Mouse (Mus musculus): ENCODE data around the gene Zfp442.
"Not testable (repeated sequence)": the region's sequence is repeated elsewhere in the genome, so short reads cannot be mapped to it uniquely, and the experiment has no call there.

DNA sequence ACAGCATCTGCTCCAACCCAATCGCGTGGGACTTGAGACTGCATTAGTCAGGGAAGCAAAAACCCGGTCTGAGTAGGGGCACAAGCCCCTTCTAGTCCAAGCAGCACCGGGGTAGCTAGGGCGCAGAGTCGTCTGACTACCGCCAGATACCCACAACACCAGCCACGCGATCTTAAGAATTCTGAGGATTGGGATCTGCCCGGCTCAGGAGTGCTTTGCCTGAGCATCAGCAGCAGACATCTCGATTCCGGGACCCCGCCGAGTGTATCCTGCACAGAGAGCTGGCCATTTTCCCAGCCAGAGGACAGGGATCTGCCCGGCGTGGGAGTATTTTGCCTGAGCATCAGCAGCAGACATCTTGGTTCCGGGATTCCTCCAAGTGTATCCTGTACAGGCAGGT is 39.1 kb downstream of the Zfp442 start:
- not testable (repeated sequence) for TF ChIP-seq ZC3H11A (IDR thresholded peaks at IDR 0.05; ENCODE audit: borderline replicate concordance, low read depth, low read length); ZNF384 (IDR thresholded peaks at IDR 0.05; ENCODE audit: low read depth, low read length); HCFC1 (IDR thresholded peaks at IDR 0.05; ENCODE audit: borderline replicate concordance, insufficient read depth, low read length); MAFK (IDR thresholded peaks at IDR 0.05; ENCODE audit: insufficient read depth, low read depth, low read length); CHD2 (IDR thresholded peaks at IDR 0.05; ENCODE audit: low read depth, low read length)

All from ES-E14 (cell line).